Mouse (Mus musculus): Measurements from ENCODE around the gene Rxfp4. TPM values are rescaled to one million over a fixed set of nuclear protein-coding genes. Genes with fewer than 3 reads are reported as not detected.

Rxfp4 gene
- polyA plus RNA-seq, 1 experiment from 2014 or later: not detected

DNA sequence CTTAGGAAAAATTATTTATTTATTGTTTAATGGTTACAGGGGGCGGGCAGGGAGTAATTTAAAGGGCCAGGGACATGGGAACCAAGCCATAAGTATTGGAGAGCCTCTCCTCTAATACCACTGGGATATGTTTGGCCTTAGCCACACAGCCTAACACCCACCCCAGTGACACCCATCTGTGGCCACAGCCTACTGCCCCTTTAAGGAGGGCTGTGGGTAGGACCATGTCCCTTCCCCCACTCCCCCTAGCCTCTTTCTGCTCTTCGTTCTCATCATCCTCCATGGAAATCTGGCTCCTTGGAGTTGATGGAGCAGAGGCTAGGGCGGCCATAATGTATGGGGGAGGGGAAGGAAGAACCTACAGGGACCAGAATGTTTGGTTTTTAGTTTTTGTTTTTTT lies 5.9 kb downstream of the Rxfp4 start:
- peaks cover 22% of the 10 kb centered on the region for H3K36me3 ChIP-seq (ENCODE audit: control insufficient read depth, insufficient read depth)
- ATAC-seq (ENCODE audit: low read depth): no peak
- no peak overlapping the region for H3K9ac ChIP-seq (ENCODE audit: low read depth, low read length)
- H3K27me3 ChIP-seq (ENCODE audit: control insufficient read depth, insufficient read depth, low read depth, low read length): no peaks in the 10 kb centered on the region
- no peaks in the 10 kb centered on the region for H3K9me3 ChIP-seq (replicated peaks; ENCODE audit: control insufficient read depth, low read length)
- no peak overlapping the region for H3K4me2 ChIP-seq (ENCODE audit: low read depth, low read length)
- H3K4me3 ChIP-seq (ENCODE audit: low read depth, low read length): no peak overlapping the region
- H3K4me1 ChIP-seq (ENCODE audit: control insufficient read depth, low read depth, low read length): no peaks in the 10 kb centered on the region
- H3K27ac ChIP-seq (ENCODE audit: low read length): no peak overlapping the region
- 55% methylated on average over 3 of the region's 3 CpGs for WGBS (ENCODE audit: insufficient replicate concordance)

DNA sequence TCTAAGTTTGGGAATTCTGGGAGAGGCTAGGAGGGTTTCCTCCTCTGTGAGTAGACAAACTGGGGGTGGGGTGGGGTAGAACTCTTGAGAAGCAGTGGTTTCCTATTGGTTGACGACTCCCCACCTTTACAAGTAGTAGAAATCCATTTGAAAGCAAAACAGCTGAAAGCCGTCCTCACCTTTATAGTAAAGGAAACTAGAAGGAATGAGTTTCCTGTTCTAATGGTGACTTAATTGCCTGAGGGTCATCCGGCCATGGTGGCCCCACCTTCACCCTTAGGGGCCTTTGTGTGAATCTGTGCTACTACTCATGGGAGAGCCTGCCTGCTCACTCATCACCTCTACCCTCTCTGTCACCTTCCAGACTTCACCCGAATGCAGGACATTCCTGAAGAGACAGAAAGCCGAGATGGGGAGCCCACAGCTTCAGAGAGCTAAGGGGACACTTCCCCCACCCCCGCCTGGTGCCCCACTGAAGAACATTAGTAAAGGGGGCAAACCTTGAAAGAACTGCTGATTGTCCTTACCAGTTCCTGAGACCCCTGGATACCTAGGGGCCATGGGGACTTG lies 6.4 kb downstream of the Rxfp4 start:
- Histone ChIP-seq H3K27me3 (ENCODE audit: control insufficient read depth, insufficient read depth, low read depth, low read length) (no peaks in the 10 kb centered on the region), H3K36me3 (ENCODE audit: control insufficient read depth, insufficient read depth) (peaks cover 22% of the 10 kb centered on the region), H3K9ac (ENCODE audit: low read depth, low read length) (no peak overlapping the region), H3K4me3 (ENCODE audit: low read depth, low read length) (no peak overlapping the region), H3K4me2 (ENCODE audit: low read depth, low read length) (no peak overlapping the region), H3K27ac (ENCODE audit: low read length) (no peak overlapping the region), H3K4me1 (ENCODE audit: control insufficient read depth, low read depth, low read length) (no peaks in the 10 kb centered on the region), H3K9me3 (replicated peaks; ENCODE audit: control insufficient read depth, low read length) (no peaks in the 10 kb centered on the region)
- no peak for ATAC-seq (ENCODE audit: low read depth)
- WGBS (ENCODE audit: insufficient replicate concordance): 57% methylated on average over 6 of the region's 6 CpGs

DNA sequence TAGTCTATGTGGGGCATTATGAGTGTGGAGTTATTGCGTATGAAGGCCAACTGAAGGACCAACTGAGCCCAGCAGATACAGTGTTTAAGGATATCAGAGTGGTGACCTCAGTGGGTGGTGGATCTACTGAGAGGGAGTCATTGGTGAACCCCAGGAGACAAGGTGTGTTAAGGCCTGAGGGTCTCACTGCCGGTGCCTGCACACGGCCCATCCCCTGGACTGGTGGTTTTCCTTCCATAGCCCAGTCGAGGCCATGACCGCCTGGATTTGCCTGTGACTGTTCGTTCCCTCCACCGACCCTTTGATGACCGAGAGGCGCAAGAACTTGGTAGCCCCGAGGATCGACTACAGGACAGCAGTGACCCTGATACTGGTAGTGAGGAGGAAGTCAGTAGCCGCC lies 7.0 kb downstream of the Rxfp4 start:
- H3K36me3 ChIP-seq (ENCODE audit: control insufficient read depth, insufficient read depth): peaks cover 22% of the 10 kb centered on the region
- no peak overlapping the region for H3K4me3 ChIP-seq (ENCODE audit: low read depth, low read length)
- H3K4me1 ChIP-seq (ENCODE audit: control insufficient read depth, low read depth, low read length): no peaks in the 10 kb centered on the region
- WGBS (ENCODE audit: insufficient replicate concordance): 75% methylated on average over 12 of the region's 12 CpGs
- H3K4me2 ChIP-seq (ENCODE audit: low read depth, low read length): no peak overlapping the region
- H3K9me3 ChIP-seq (replicated peaks; ENCODE audit: control insufficient read depth, low read length): no peaks in the 10 kb centered on the region
- ATAC-seq (ENCODE audit: low read depth): no peak
- no peak overlapping the region for H3K27ac ChIP-seq (ENCODE audit: low read length)
- H3K9ac ChIP-seq (ENCODE audit: low read depth, low read length): no peak overlapping the region
- no peaks in the 10 kb centered on the region for H3K27me3 ChIP-seq (ENCODE audit: control insufficient read depth, insufficient read depth, low read depth, low read length)

GRCm38 (mm10) chr3:88643078-88643477 lies 9.9 kb downstream of the Rxfp4 start:
- WGBS (ENCODE audit: insufficient replicate concordance): 67% methylated on average over 5 of the region's 5 CpGs
- Histone ChIP-seq H3K4me3 (ENCODE audit: low read depth, low read length) (no peak overlapping the region), H3K36me3 (ENCODE audit: control insufficient read depth, insufficient read depth) (peaks cover 26% of the 10 kb centered on the region), H3K27me3 (ENCODE audit: control insufficient read depth, insufficient read depth, low read depth, low read length) (no peaks in the 10 kb centered on the region), H3K9ac (ENCODE audit: low read depth, low read length) (no peak overlapping the region), H3K9me3 (replicated peaks; ENCODE audit: control insufficient read depth, low read length) (no peaks in the 10 kb centered on the region), H3K4me2 (ENCODE audit: low read depth, low read length) (no peak overlapping the region), H3K4me1 (ENCODE audit: control insufficient read depth, low read depth, low read length) (no peaks in the 10 kb centered on the region), H3K27ac (ENCODE audit: low read length) (no peak overlapping the region)
- ATAC-seq (ENCODE audit: low read depth): no peak

DNA sequence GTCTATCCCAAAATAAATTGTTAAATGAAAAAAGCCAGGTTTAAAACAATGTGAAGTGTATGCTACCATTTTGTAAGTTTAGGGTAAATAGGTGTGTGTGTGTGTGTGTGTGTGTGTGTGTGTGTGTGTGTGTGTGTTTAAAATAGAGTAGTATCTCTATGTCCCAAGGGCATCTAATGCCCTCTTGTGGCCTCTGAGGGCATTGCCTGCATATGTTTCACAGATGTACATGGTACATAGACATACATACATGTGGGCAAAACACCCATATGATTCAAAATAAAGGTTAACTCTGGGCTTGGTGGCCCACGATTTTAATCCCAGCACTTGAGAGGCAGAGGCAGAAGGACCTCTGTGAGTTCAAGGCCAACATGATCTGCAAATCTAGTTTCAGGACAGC lies 12.3 kb downstream of the Rxfp4 start:
- WGBS (ENCODE audit: insufficient replicate concordance): 47% methylated on average over 1 of the region's 1 CpGs

DNA sequence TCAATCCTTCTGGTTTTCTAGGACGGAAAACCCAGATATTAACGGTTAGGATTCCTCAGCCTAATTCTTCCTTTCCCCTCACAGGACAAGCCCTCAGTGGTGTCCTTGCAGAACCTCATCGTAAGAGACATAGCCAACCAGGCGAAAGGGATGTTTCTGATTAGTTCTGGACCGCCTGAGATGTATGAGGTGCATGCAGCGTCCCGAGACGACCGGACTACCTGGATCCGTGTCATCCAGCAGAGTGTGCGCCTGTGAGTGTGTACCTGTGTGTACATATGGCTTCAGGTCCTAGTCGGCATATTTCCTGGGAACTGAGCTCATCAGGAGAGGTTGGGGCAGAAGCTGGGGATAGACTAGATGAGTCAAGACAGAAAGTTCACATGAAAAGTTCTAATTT lies 13.7 kb downstream of the Rxfp4 start:
- Histone ChIP-seq H3K4me1 (ENCODE audit: control insufficient read depth, low read depth, low read length) (no peaks in the 10 kb centered on the region), H3K27me3 (ENCODE audit: control insufficient read depth, insufficient read depth, low read depth, low read length) (no peaks in the 10 kb centered on the region), H3K9ac (ENCODE audit: low read depth, low read length) (no peak overlapping the region), H3K9me3 (replicated peaks; ENCODE audit: control insufficient read depth, low read length) (no peaks in the 10 kb centered on the region), H3K36me3 (ENCODE audit: control insufficient read depth, insufficient read depth) (peaks cover 35% of the 10 kb centered on the region), H3K4me2 (ENCODE audit: low read depth, low read length) (no peak overlapping the region), H3K27ac (ENCODE audit: low read length) (no peak overlapping the region), H3K4me3 (ENCODE audit: low read depth, low read length) (no peak overlapping the region)
- no peak for ATAC-seq (ENCODE audit: low read depth)
- 82% methylated on average over 12 of the region's 12 CpGs for WGBS (ENCODE audit: insufficient replicate concordance)

More for the DNA sequence above, 12.3 kb downstream of the Rxfp4 start:
- no peak overlapping the region for H3K4me3 ChIP-seq (ENCODE audit: low read depth, low read length)
- no peak for ATAC-seq (ENCODE audit: low read depth)
- peaks cover 31% of the 10 kb centered on the region for H3K36me3 ChIP-seq (ENCODE audit: control insufficient read depth, insufficient read depth)
- no peaks in the 10 kb centered on the region for H3K4me1 ChIP-seq (ENCODE audit: control insufficient read depth, low read depth, low read length)
- H3K4me2 ChIP-seq (ENCODE audit: low read depth, low read length): no peak overlapping the region
- no peak overlapping the region for H3K27ac ChIP-seq (ENCODE audit: low read length)
- no peaks in the 10 kb centered on the region for H3K9me3 ChIP-seq (replicated peaks; ENCODE audit: control insufficient read depth, low read length)
- no peaks in the 10 kb centered on the region for H3K27me3 ChIP-seq (ENCODE audit: control insufficient read depth, insufficient read depth, low read depth, low read length)
- no peak overlapping the region for H3K9ac ChIP-seq (ENCODE audit: low read depth, low read length)

- no peak overlapping the region for H3K4me3 ChIP-seq (ENCODE audit: low read depth, low read length)
- 74% methylated on average over 5 of the region's 5 CpGs for WGBS (ENCODE audit: insufficient replicate concordance)
These were observed 15.8 kb downstream of the Rxfp4 start for GRCm38 (mm10) chr3:88637134-88637533.

DNA sequence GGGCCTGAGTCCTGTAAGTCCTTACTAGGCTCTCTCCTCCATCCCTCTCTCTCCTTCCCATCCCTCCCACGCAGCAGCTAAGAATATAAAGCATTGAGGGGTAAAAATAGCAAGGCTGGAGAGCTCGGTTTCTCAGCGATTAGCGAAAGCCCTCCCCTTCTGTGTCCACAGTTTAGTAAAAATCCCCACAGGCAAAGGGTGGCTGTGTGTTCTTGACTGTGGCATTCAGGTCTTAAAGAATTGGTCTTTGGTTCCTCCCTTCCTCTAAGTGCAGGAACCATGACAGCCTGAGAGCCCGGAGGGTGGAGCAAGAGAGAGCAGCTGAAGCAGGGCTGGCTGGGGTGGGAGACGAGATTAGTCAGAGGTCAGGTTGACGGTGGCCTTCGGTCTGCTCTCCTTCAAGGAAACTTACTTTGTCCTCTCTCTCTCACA lies 16.4 kb downstream of the Rxfp4 start:
- peaks cover 27% of the 10 kb centered on the region for H3K36me3 ChIP-seq (ENCODE audit: control insufficient read depth, insufficient read depth)
- 86% methylated on average over 8 of the region's 8 CpGs for WGBS (ENCODE audit: insufficient replicate concordance)

More at GRCm38 (mm10) chr3:88637134-88637533, 15.8 kb downstream of the Rxfp4 start:
- ATAC-seq (ENCODE audit: low read depth): no peak
- Histone ChIP-seq H3K9me3 (replicated peaks; ENCODE audit: control insufficient read depth, low read length) (no peaks in the 10 kb centered on the region), H3K4me2 (ENCODE audit: low read depth, low read length) (no peak overlapping the region), H3K27me3 (ENCODE audit: control insufficient read depth, insufficient read depth, low read depth, low read length) (no peaks in the 10 kb centered on the region), H3K9ac (ENCODE audit: low read depth, low read length) (no peak overlapping the region), H3K27ac (ENCODE audit: low read length) (no peak overlapping the region), H3K36me3 (ENCODE audit: control insufficient read depth, insufficient read depth) (peaks cover 27% of the 10 kb centered on the region), H3K4me1 (ENCODE audit: control insufficient read depth, low read depth, low read length) (no peaks in the 10 kb centered on the region)

GRCm38 (mm10) chr3:88635506-88636275 lies 17.3 kb downstream of the Rxfp4 start:
- Histone ChIP-seq H3K4me1 (ENCODE audit: control insufficient read depth, low read depth, low read length) (no peaks in the 10 kb centered on the region), H3K27ac (ENCODE audit: low read length) (no peak overlapping the region), H3K36me3 (ENCODE audit: control insufficient read depth, insufficient read depth) (peaks cover 27% of the 10 kb centered on the region), H3K27me3 (ENCODE audit: control insufficient read depth, insufficient read depth, low read depth, low read length) (no peaks in the 10 kb centered on the region), H3K9me3 (replicated peaks; ENCODE audit: control insufficient read depth, low read length) (no peaks in the 10 kb centered on the region), H3K4me3 (ENCODE audit: low read depth, low read length) (no peak overlapping the region), H3K9ac (ENCODE audit: low read depth, low read length) (no peak overlapping the region), H3K4me2 (ENCODE audit: low read depth, low read length) (no peak overlapping the region)
- ATAC-seq (ENCODE audit: low read depth): no peak
- WGBS (ENCODE audit: insufficient replicate concordance): 77% methylated on average over 19 of the region's 19 CpGs

More for the DNA sequence above, 16.4 kb downstream of the Rxfp4 start:
- Histone ChIP-seq H3K9ac (ENCODE audit: low read depth, low read length) (no peak overlapping the region), H3K4me1 (ENCODE audit: control insufficient read depth, low read depth, low read length) (no peaks in the 10 kb centered on the region), H3K27ac (ENCODE audit: low read length) (no peak overlapping the region), H3K4me2 (ENCODE audit: low read depth, low read length) (no peak overlapping the region), H3K27me3 (ENCODE audit: control insufficient read depth, insufficient read depth, low read depth, low read length) (no peaks in the 10 kb centered on the region), H3K9me3 (replicated peaks; ENCODE audit: control insufficient read depth, low read length) (no peaks in the 10 kb centered on the region), H3K4me3 (ENCODE audit: low read depth, low read length) (no peak overlapping the region)
- no peak for ATAC-seq (ENCODE audit: low read depth)
